Mouse (Mus musculus) lung, adult 18-20 months (tissue): Measurements from ENCODE around the gene Fat4.

Experiments used
- DNase-seq, 2 experiments: peaks; one replicate each; pipeline ENCODE4 v3.0.0; 2022; ENCODE audit warnings: mixed read lengths in 2 of 2

Fat4 gene

DNA sequence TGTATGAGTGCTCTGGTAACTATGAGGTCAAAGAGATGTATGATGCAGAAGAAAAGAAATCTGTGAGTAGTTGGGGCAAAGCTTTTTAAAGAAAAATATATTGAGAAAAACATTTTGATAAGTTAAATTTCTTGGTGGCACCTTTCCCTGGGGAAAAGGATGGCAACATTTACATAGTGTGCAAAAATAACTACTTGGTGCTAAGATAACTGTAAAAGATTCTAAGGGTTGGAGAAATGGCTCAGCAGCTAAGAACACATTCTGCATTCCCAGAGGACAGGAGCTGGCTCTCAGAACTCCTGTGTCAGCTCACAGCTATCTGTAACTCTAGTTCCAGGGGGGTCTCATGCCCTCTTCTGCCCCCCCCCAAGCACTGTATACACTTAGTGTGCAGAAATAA is 99.6 kb downstream of the Fat4 start:
- DNase-seq, result no peak

DNA sequence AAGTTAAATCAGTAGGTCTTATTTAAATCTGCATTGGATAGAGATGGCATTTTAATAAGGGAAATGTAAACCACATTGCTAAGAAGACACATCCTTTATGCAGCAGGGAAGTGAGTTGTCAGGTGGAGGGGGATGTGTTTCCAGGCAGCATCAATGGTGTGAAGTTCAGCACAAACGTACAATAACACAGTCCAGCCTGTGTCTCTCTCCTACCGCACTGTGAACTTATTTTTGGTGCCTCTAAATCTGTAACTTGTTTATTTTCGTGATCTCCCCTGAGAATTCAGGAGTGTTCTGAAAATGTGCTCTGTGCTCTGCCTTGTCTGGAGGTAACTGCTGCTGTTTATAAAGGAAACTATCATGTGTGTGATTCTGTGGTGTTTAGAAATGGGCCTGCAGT is 102.4 kb downstream of the Fat4 start:
- no peak for DNase-seq

DNA sequence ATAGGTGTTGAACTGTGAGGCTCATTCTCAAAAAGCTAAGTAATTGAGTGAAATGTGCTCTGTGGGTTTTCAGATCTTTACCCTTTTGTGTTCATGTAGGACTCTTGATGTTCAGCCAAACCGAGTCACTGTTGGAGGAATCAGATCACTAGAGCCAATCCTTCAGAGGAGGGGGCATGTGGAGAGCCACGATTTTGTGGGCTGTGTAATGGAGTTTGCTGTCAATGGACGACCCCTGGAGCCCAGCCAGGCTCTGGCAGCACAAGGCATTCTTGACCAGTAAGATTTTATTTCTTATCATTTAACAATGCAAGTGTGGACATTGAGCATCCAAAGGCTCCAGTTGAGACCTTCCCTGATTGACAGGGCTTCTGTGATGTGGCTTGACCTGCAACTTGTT is 113.3 kb downstream of the Fat4 start:
- no peak for DNase-seq

DNA sequence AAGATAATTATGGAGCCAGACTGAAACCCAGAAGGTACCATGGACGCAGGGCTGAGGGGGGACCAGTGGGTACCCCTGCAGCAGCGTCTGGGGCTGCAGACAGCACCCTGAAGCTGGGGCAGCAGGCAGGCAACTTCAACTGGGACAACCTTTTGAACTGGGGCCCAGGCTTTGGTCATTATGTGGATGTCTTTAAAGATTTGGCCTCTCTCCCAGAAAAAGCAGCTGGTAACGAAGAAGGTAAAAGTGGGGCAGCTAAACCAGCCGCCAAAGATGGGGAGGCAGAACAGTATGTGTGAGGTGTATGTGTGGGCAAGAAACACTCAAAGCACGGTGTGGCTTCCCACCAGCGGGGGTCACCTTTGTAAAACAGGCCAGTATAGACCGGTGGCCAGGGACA is 123.8 kb downstream of the Fat4 start:
- DNase-seq, result no peak

DNA sequence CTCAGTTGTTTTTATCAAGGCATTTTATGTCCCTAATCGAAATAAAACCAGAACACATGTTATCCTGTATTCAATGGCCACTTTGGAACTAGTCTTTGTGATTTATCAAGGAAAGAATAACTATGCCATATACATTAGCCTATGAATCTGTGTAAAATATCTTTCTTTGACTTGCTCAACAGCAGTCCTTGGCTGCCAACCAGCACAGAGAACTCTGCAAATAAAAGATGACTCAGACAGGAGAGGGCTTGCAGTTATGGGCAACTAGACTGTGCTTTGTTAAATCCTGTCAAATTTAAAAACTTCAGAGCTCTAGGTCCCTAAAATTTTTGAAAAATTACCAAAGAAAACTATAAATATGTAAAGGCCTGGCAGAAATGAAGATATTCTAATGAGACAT is 130.9 kb downstream of the Fat4 start:
- DNase-seq, result no peak

DNA sequence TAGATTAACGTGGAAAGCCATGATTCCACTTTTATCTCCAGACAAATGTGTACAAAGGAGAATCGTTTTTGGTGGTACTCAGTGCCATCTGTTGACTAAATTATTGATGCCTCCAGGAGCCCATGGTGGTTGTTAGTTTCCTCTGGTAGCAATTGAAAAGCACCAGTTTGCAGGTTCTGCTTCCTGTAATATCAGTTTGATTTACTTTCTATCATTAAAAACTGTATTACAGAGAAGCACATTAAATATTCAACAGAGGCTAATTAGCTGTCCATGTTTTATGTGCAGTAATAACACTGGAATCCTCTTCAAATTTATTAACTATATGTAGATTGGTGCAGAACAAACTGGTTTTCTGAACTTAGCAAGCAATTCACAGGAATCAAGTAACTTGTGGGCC is 149.4 kb downstream of the Fat4 start:
- DNase-seq, result no peak

DNA sequence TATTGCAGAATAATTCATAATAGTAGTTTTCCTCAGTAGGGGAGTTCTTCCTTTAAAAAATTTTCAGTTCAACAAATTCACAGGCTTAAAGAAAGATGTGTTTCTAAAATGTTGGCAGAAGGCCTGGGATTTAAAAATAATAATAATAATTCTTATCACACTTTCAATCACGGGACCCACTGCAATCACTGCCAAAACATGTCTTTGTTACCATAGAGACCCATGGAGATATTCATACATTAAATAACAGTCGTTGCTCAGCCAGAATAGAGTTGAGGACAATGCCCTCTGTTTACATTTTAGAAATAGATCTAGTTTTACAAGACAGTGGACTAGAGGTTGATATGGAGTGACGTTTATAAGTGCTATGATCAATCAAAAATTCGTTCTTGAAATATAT is 159.7 kb downstream of the Fat4 start:
- DNase-seq, result no peak

DNA sequence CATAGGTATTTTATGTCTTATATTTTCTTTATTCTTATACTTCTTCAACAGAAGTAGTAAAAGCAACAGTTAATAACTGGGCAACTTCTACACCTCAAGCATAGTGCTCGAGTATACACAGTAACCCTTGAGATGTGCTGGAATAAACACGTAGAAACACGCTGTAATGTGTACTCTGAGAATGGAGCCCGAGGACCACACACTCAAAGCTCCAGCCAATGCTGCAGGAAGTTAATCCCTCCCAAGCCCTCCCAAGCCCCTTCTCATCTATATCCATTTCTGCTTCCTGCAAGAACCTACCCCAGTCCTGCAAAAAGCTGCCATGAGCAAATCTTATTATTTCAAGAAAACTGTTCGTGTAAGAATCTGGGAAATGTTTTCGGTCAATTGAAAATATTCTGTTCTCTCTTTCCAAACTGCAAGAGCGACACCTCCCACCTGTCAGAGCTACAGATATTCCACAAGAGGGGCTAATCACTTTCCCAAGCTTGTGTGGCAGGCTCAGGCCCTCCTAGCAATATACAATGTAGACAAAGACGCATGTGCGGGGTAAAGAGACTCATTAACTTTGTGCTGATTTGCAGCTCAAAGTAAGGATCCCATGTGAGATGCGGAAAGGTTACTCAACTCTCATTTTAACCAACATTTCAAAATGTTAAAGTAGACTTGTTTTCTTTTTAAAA is 161.0 kb downstream of the Fat4 start:
- no peak for DNase-seq

DNA sequence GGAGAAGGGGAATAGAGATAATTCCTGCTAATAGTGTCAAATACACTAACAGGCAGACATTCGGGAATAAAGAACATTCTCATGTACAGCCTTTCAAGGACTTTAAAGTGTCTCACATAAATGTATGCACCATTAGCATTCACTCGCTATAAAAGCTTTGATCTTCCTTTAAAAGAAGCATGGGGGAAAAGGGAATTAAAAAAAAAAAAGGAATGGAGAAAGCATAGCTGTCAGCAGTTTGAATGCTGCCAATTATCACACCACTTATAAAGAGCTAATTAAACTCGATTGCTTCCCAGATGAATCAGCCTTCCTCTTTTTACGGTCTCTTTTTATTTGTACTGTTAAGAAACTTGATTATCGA is 161.5 kb downstream of the Fat4 start:
- no peak for DNase-seq

DNA sequence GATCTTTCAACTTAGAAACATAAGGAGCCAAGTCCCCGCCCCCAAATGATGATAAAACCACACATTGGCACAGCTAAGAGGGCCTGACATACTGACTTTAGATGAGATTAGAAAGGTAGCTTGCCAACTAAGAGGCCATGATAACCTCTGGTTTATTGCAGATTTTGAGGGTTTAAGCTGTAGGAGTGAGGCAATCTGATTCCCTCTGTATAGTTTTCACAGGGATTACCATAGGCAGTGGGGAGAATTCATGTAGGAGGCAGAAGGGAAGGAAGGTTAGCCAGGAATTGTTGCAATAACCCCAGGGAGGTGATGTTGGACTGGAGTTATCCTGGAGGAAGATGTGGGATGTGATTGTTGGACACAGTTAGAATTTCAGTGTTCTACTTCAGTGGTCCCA is 163.4 kb downstream of the Fat4 start:
- no peak for DNase-seq

DNA sequence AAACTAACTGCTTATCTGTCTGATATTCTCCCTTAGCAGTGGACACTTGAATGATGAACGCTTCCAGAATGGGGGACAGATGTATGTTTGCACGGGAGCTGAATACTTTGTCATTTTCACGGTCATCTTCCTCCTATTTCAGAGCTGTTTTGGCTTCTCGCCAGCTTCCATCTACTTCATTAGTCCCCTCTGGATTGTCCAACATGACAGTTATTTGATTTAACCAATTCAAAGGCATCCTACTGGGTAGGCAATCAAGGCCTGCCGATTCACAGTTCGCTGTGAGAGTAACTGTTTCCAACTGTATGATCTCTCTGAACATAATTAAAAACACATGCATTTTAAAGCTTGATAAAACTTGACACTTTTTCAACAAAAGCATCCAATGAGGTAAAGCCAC is 166.3 kb downstream of the Fat4 start:
- no peak for DNase-seq
